Mouse (Mus musculus) layer of hippocampus, postnatal 14 days (tissue): ENCODE results near the gene Gm28919. TPM values are rescaled to one million over a fixed set of nuclear protein-coding genes. Genes with fewer than 3 reads are reported as not detected.
"Not testable (repeated sequence)": the region's sequence is repeated elsewhere in the genome, so short reads cannot be mapped to it uniquely, and the experiment has no call there.

Source experiments
- DNase-seq, 2 experiments: peaks; one replicate each; pipeline ENCODE4 v3.0.0; 2021 to 2022; ENCODE audit warnings: low spot score in 2 of 2, mixed read lengths in 1 of 2
- long read RNA-seq, 2 experiments: library from polyadenylated mRNA; stranded (forward); transcript quantifications; one replicate each; pipeline ENCODE4 v2.0.0; 2021
- total RNA-seq, 2 experiments: library from RNA; stranded (reverse); gene quantifications; 2 replicates each; pipeline ENCODE4 v1.2.3; 2021

Gene Gm28919
- not detected for total RNA-seq
- long read RNA-seq, experiment 1: 0 reads
- long read RNA-seq, experiment 2: 0 reads

GRCm38 (mm10) chrY:6583246-6583645 is at the start of gene Gm28919:
TSS of gene Gm28919 (plus strand) at chrY:6583546.
- DNase-seq: not testable (repeated sequence)

Other genes starting within 250 kb of the Gm28919 start
- gene Gm21719, start 99.3 kb downstream of the Gm28919 start, total RNA-seq: not detected